Mouse (Mus musculus) spleen, postnatal 4 days (tissue): Measurements from ENCODE around the gene Zc3hav1.
"Not testable (repeated sequence)": the region's sequence is repeated elsewhere in the genome, so short reads cannot be mapped to it uniquely, and the experiment has no call there.

Experiments used
- DNase-seq, 2 experiments: peaks; one replicate each; pipeline ENCODE4 v3.0.0; 2022; ENCODE audit warnings: low spot score in 2 of 2

Zc3hav1 gene

GRCm38 (mm10) chr6:38353811-38354722 is at the start of gene Zc3hav1:
Gene Zc3hav1, minus strand, starts transcription at chr6:38354603.
- peak; percentile 85 to 93 for DNase-seq

- no peak for DNase-seq
These were observed 35.3 kb upstream of the Zc3hav1 start for GRCm38 (mm10) chr6:38389671-38390070.

GRCm38 (mm10) chr6:38381129-38381771 is 26.8 kb upstream of the Zc3hav1 start, which contains the start of gene Ttc26:
Gene Ttc26, plus strand, starts transcription at chr6:38381469.
- peak; percentile 83 to 92 for DNase-seq

- DNase-seq, result no peak
These were observed 26.3 kb upstream of the Zc3hav1 start for GRCm38 (mm10) chr6:38380764-38381128.

GRCm38 (mm10) chr6:38374271-38374670 is 19.9 kb upstream of the Zc3hav1 start:
- no peak for DNase-seq

GRCm38 (mm10) chr6:38369945-38370344 is 15.5 kb upstream of the Zc3hav1 start:
- no peak for DNase-seq

- DNase-seq, result no peak
These were observed 9.7 kb upstream of the Zc3hav1 start for GRCm38 (mm10) chr6:38364121-38364520.

- no peak for DNase-seq
These were observed 9.0 kb upstream of the Zc3hav1 start for GRCm38 (mm10) chr6:38363370-38363769.

- DNase-seq, result no peak
These were observed 7.5 kb upstream of the Zc3hav1 start for GRCm38 (mm10) chr6:38361937-38362336.

GRCm38 (mm10) chr6:38361065-38361464 is 6.7 kb upstream of the Zc3hav1 start:
- no peak for DNase-seq

- peak in 1 of 2 experiments; percentile 45 for DNase-seq
These were observed 5.5 kb upstream of the Zc3hav1 start for GRCm38 (mm10) chr6:38359736-38360499.

- not testable (repeated sequence) for DNase-seq
These were observed 4.8 kb upstream of the Zc3hav1 start for GRCm38 (mm10) chr6:38359044-38359735.

GRCm38 (mm10) chr6:38358253-38359027 is 4.0 kb upstream of the Zc3hav1 start:
- no peak for DNase-seq

- no peak for DNase-seq
These were observed 3.3 kb upstream of the Zc3hav1 start for GRCm38 (mm10) chr6:38357603-38358252.

- not testable (repeated sequence) for DNase-seq
These were observed 2.4 kb upstream of the Zc3hav1 start for GRCm38 (mm10) chr6:38356661-38357433.

GRCm38 (mm10) chr6:38355862-38356261 is 1.5 kb upstream of the Zc3hav1 start:
- no peak for DNase-seq

GRCm38 (mm10) chr6:38355354-38355823 is 986 bp upstream of the Zc3hav1 start:
- DNase-seq, result no peak

GRCm38 (mm10) chr6:38354723-38355353 is 435 bp upstream of the Zc3hav1 start:
- DNase-seq, result no peak

- DNase-seq, result no peak
These were observed 1.2 kb downstream of the Zc3hav1 start for GRCm38 (mm10) chr6:38353181-38353580.
